Mouse (Mus musculus) E14TG2a.4 (cell line): Measurements from ENCODE around the gene Ada.

ENCODE experiments used
- CTCF ChIP-seq: conservative IDR thresholded peaks from 2 replicates; pipeline ENCODE4 v1.5.1; 2014; ENCODE audit warnings: low read length
- NANOG ChIP-seq: IDR thresholded peaks from 2 replicates; pipeline ENCODE4 v1.6.1; 2014; ENCODE audit warnings: borderline replicate concordance, low read length, mixed read lengths
- POU5F1 ChIP-seq: IDR thresholded peaks from 2 replicates; pipeline ENCODE4 v1.6.1; 2014; ENCODE audit warnings: low read length, borderline replicate concordance

DNA sequence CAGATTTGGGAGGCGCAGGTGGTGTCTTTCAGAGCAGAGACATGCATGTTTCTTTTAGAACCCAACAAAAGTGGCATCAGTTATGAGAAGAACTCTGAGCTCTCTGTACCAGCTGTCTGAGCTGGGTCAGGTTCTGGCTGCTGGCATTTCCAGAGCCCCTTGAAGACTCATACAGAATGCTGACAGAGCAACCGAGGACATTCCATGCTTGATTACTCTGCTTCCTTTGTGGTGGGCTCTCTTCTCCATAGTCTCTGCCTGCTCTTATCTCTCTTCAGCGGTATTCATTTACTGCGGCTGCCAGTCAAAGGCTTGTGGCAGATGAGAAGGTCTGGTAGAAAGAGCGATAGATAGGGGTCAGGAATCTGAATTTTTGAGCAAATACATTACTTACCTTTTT, 63.8 kb downstream of the Ada start:
- no peak for TF ChIP-seq CTCF
- no peak for TF ChIP-seq NANOG
- no peak for TF ChIP-seq POU5F1
